21 mouse cellular contexts compared by ENCODE assay signal in genomic region chr10:116930936-116931335, GRCm38 (mm10). TPM values are rescaled to one million over a fixed set of nuclear protein-coding genes. Genes with fewer than 3 reads are reported as not detected.
DNase-seq lines count a peak whose midpoint lies in the region; ATAC-seq and TF ChIP-seq lines count a peak whose summit lies in the region.
"Had no signal": no experiment of that assay in that cellular context is flagged by ENCODE, and none has a peak within 500 bp of the region (broad histone marks: within the 10 kb centered on the region; RNA-seq: fewer than 3 reads in every experiment).

No protein-coding gene starts in this region.

- H3K4me3 ChIP-seq in kidney, embryonic 16.5 days (ENCODE audit: low read length), result no peak overlapping the region
- H3K4me3 ChIP-seq in kidney, embryonic 15.5 days (replicated peaks), result no peak overlapping the region
- peak overlapping the region in 1 of 2 experiments; percentile 32; a peak in 1 of 4 replicates for H3K4me3 ChIP-seq in ES-E14 (ENCODE audit: insufficient read depth in 1 of 2, low read depth in 1 of 2, low read length in 2 of 2, poor library complexity in 1 of 2, severe bottlenecking in 1 of 2)
- H3K4me3 ChIP-seq: limb, embryonic 10.5 days; liver, embryonic 15.5 days; midbrain, embryonic 15.5 days had no signal

- H3K4me2 ChIP-seq in kidney, embryonic 16.5 days (replicated peaks; ENCODE audit: low read depth, low read length), result no peak overlapping the region
- H3K4me2 ChIP-seq in kidney, embryonic 15.5 days, result no peak overlapping the region
- H3K4me2 ChIP-seq: liver, embryonic 15.5 days; midbrain, embryonic 15.5 days had no signal

- H3K9ac ChIP-seq in kidney, embryonic 16.5 days (replicated peaks; ENCODE audit: low read length), result no peak overlapping the region
- H3K9ac ChIP-seq in kidney, embryonic 15.5 days, result no peak overlapping the region
- H3K9ac ChIP-seq in ES-E14 (ENCODE audit: insufficient read depth, low read depth, low read length, poor library complexity, severe bottlenecking), result no peak overlapping the region
- H3K9ac ChIP-seq: liver, embryonic 15.5 days; midbrain, embryonic 15.5 days had no signal

- peaks cover 16% of the 10 kb centered on the region for H3K36me3 ChIP-seq in kidney, embryonic 16.5 days (ENCODE audit: insufficient read depth, low read length)
- peaks cover 82% of the 10 kb centered on the region for H3K36me3 ChIP-seq in kidney, embryonic 15.5 days
- H3K36me3 ChIP-seq in ES-E14 (ENCODE audit: control insufficient read depth, insufficient read depth, low read length, poor library complexity, severe bottlenecking), result peaks cover 19% of the 10 kb centered on the region

- H3K27me3 ChIP-seq in kidney, embryonic 16.5 days (ENCODE audit: insufficient read depth, low read length), result no peaks in the 10 kb centered on the region
- no peaks in the 10 kb centered on the region for H3K27me3 ChIP-seq in kidney, embryonic 15.5 days
- H3K27me3 ChIP-seq: liver, embryonic 15.5 days; midbrain, embryonic 15.5 days had no signal

- no peak for DNase-seq in ES-E14 (ENCODE audit: low read depth, low spot score)
- DNase-seq in thymus, postnatal 14 days, result peak; percentile 68
- no peak for DNase-seq in adrenal gland, adult 2 months
- DNase-seq in testis, postnatal 14 days (ENCODE audit: low spot score), result no peak
- no peak for DNase-seq in gastrocnemius, adult 18-20 months (ENCODE audit: low spot score)
- DNase-seq: kidney, postnatal 14 days had no signal

- in situ Hi-C loops in ES-E14 (cut with MboI; ENCODE audit: low sequenced_read_pairs in 2 of 2, unreplicated experiment in 2 of 2), result no loop called here

- 37% methylated on average over 6 of the region's 7 CpGs for WGBS in kidney, embryonic 16.5 days
- 43% methylated on average over 6 of the region's 7 CpGs for WGBS in kidney, embryonic 15.5 days

- ATAC-seq in kidney, embryonic 16.5 days (ENCODE audit: low FRiP score, low TSS enrichment), result peak; percentile 31; the same call in 1 of the 2 replicates
- no peak for ATAC-seq in kidney, embryonic 15.5 days (replicated peaks; ENCODE audit: low FRiP score)
- ATAC-seq in monocyte, adult 5-6 weeks (replicated peaks; ENCODE audit: insufficient number of reproducible peaks, low FRiP score, low TSS enrichment, poor library complexity, severe bottlenecking), result 0 out of 2 replicates have a peak, but pooled peaks have one; percentile 12
- ATAC-seq: forebrain, embryonic 14.5 days; midbrain, embryonic 15.5 days had no signal

- H3K9me3 ChIP-seq in kidney, embryonic 16.5 days (ENCODE audit: low read length), result no peaks in the 10 kb centered on the region
- H3K9me3 ChIP-seq in kidney, embryonic 15.5 days (replicated peaks), result no peaks in the 10 kb centered on the region
- no peaks in the 10 kb centered on the region for H3K9me3 ChIP-seq in ES-E14 (ENCODE audit: control insufficient read depth, insufficient read depth, low read depth, low read length)
- H3K9me3 ChIP-seq: limb, embryonic 10.5 days; liver, embryonic 15.5 days; midbrain, embryonic 15.5 days had no signal

- no peaks in the 10 kb centered on the region for H3K4me1 ChIP-seq in kidney, embryonic 16.5 days (ENCODE audit: insufficient read depth, low read length)
- H3K4me1 ChIP-seq in kidney, embryonic 15.5 days, result 0 out of 2 replicates have a peak, but pooled peaks cover 5% of the 10 kb centered on the region
- H3K4me1 ChIP-seq in ES-E14 (ENCODE audit: control insufficient read depth in 2 of 2, insufficient read depth in 2 of 2, low read length in 2 of 2, poor library complexity in 1 of 2), result peaks cover 2 to 8% of the 10 kb centered on the region in 2 experiments; a peak in 3 of 4 replicates
- H3K4me1 ChIP-seq: liver, embryonic 15.5 days; midbrain, embryonic 15.5 days had no signal

- H3K27ac ChIP-seq in kidney, embryonic 16.5 days (ENCODE audit: low read length), result no peak overlapping the region
- H3K27ac ChIP-seq in kidney, embryonic 15.5 days, result no peak overlapping the region
- H3K27ac ChIP-seq in ES-E14 (ENCODE audit: insufficient read depth, low read depth, low read length, poor library complexity, severe bottlenecking), result 0 out of 2 replicates have a peak overlapping the region, but pooled peaks have one; percentile 6
- H3K27ac ChIP-seq: limb, embryonic 10.5 days; liver, embryonic 15.5 days; midbrain, embryonic 15.5 days had no signal

TF ChIP-seq in ES-E14, 5 proteins besides CTCF, POLR2A, EP300 and RAD21:
- no peak for TF ChIP-seq MAFK (IDR thresholded peaks at IDR 0.05; ENCODE audit: insufficient read depth, low read depth, low read length)
- TF ChIP-seq HCFC1 (IDR thresholded peaks at IDR 0.05; ENCODE audit: borderline replicate concordance, insufficient read depth, low read length), result no peak
- TF ChIP-seq ZNF384 (IDR thresholded peaks at IDR 0.05; ENCODE audit: low read depth, low read length), result no peak
- TF ChIP-seq CHD2 (IDR thresholded peaks at IDR 0.05; ENCODE audit: low read depth, low read length), result no peak
- no peak for TF ChIP-seq ZC3H11A (IDR thresholded peaks at IDR 0.05; ENCODE audit: borderline replicate concordance, low read depth, low read length)
TF ChIP-seq in ES-E14: peak in this region for 0.

RNA-seq across cellular contexts. Expression of gene Rab3ip, which starts 19.6 kb away (rescaled TPM):
- 136 and 141 TPM in 2 replicates for polyA plus RNA-seq in kidney, embryonic 16.5 days (2015; fragmentation: Nextera tagmentation; extraction: Ambion mirVana)
- polyA plus RNA-seq in kidney, embryonic 15.5 days (2015; fragmentation: Nextera tagmentation; extraction: Ambion mirVana), result 114 and 121 TPM in 2 replicates
- 40.2 and 51.9 TPM in 2 replicates for total RNA-seq in ES-E14 (2012; rRNA removed)
- 16.6 to 20.8 TPM (median 18.0 TPM) in 3 replicates for total RNA-seq in monocyte, adult 5-6 weeks (2017)
- 10 to 100 TPM; 36.8 to 37.9 TPM for total RNA-seq in adrenal gland, adult 2 months (2021)
- polyA plus RNA-seq in adrenal gland, adult 2 months (2012; rRNA removed), result 45.4 and 52.2 TPM in 2 replicates
- 10 to 100 TPM; 29.9 to 33.8 TPM for total RNA-seq in gastrocnemius, adult 18-20 months (2021)

RNA-seq across cellular contexts. Expression of gene Myrfl, which starts 34.2 kb away (rescaled TPM):
- polyA plus RNA-seq in kidney, embryonic 16.5 days (2015; fragmentation: Nextera tagmentation; extraction: Ambion mirVana), result 0.05 and 0.06 TPM in 2 replicates
- polyA plus RNA-seq in kidney, embryonic 15.5 days (2015; fragmentation: Nextera tagmentation; extraction: Ambion mirVana), result 0.16 and 0.23 TPM in 2 replicates
- total RNA-seq in ES-E14 (2012; rRNA removed), result 0.11 and 0.13 TPM in 2 replicates
- not detected in 3 replicates for total RNA-seq in monocyte, adult 5-6 weeks (2017)
- total RNA-seq in adrenal gland, adult 2 months (2021), result under 1 TPM in 1 of 2 experiments, not detected in 1; 0.21 TPM
- polyA plus RNA-seq in adrenal gland, adult 2 months (2012; rRNA removed), result 0.12 TPM in 1 of 2 replicates, not detected in the other
- under 1 TPM in 1 of 2 experiments, not detected in 1; 0.09 TPM for total RNA-seq in gastrocnemius, adult 18-20 months (2021)
- total RNA-seq: adrenal gland, postnatal 14 days had no signal
- polyA plus RNA-seq: liver, embryonic 15.5 days; urinary bladder, adult 2 months had no signal

RNA-seq across cellular contexts. Expression of gene Gm10271, which starts 41.5 kb away (rescaled TPM):
- polyA plus RNA-seq in kidney, embryonic 16.5 days (2015; fragmentation: Nextera tagmentation; extraction: Ambion mirVana), result not detected in 2 replicates
- not detected in 2 replicates for polyA plus RNA-seq in kidney, embryonic 15.5 days (2015; fragmentation: Nextera tagmentation; extraction: Ambion mirVana)
- not detected in 2 replicates for total RNA-seq in ES-E14 (2012; rRNA removed)
- not detected in 3 replicates for total RNA-seq in monocyte, adult 5-6 weeks (2017)
- total RNA-seq in adrenal gland, adult 2 months (2021), result not detected
- not detected in 2 replicates for polyA plus RNA-seq in adrenal gland, adult 2 months (2012; rRNA removed)
- total RNA-seq in gastrocnemius, adult 18-20 months (2021), result not detected
- total RNA-seq: adrenal gland, postnatal 14 days; gastrocnemius, adult 8-10 months; heart, adult 8-10 months; heart, postnatal 25 days; layer of hippocampus, postnatal 25 days had no signal
- polyA plus RNA-seq: embryonic facial prominence, embryonic 14.5 days; forebrain, embryonic 14.5 days; limb, embryonic 10.5 days; liver, embryonic 15.5 days; midbrain, embryonic 15.5 days; neural tube, embryonic 14.5 days; urinary bladder, adult 2 months had no signal

RNA-seq across cellular contexts. Expression of gene Best3, which starts 55.2 kb away (rescaled TPM):
- 0.18 and 0.32 TPM in 2 replicates for polyA plus RNA-seq in kidney, embryonic 16.5 days (2015; fragmentation: Nextera tagmentation; extraction: Ambion mirVana)
- polyA plus RNA-seq in kidney, embryonic 15.5 days (2015; fragmentation: Nextera tagmentation; extraction: Ambion mirVana), result 0.30 and 0.44 TPM in 2 replicates
- 0.21 and 0.36 TPM in 2 replicates for total RNA-seq in ES-E14 (2012; rRNA removed)
- not detected in 3 replicates for total RNA-seq in monocyte, adult 5-6 weeks (2017)
- under 1 TPM; 0.29 to 0.31 TPM for total RNA-seq in adrenal gland, adult 2 months (2021)
- 0.37 and 0.42 TPM in 2 replicates for polyA plus RNA-seq in adrenal gland, adult 2 months (2012; rRNA removed)
- total RNA-seq in gastrocnemius, adult 18-20 months (2021), result 10 to 100 TPM; 23.5 to 29.6 TPM
- polyA plus RNA-seq: forebrain, embryonic 14.5 days had no signal
